Mouse (Mus musculus): ENCODE data around the gene Acot1.

Acot1 gene

GRCm38 (mm10) chr12:84063228-84063627, 53.9 kb downstream of the Acot1 start:
- in situ Hi-C loops (cut with MboI, MseI): no loop called here

- in situ Hi-C loops (cut with MboI, MseI): no loop called here
Measured at GRCm38 (mm10) chr12:84063833-84064232, 54.5 kb downstream of the Acot1 start.

GRCm38 (mm10) chr12:84064621-84065020, 55.3 kb downstream of the Acot1 start:
- in situ Hi-C loops (cut with MboI, MseI): no loop called here

GRCm38 (mm10) chr12:84067752-84068151, 58.5 kb downstream of the Acot1 start:
- in situ Hi-C loops (cut with MboI, MseI): no loop called here
